Mouse (Mus musculus) hindbrain, embryonic 12.5 days (tissue): ENCODE measurements around the gene Eif6. TPM values are rescaled to one million over a fixed set of nuclear protein-coding genes. Genes with fewer than 3 reads are reported as not detected.

Source experiments
- ATAC-seq: fragments of 200-750 bp; cut with Nextera tagmentation; 2 replicates; pipeline ENCODE4 v1.8.0; 2017; ENCODE audit warnings: moderate TSS enrichment; ENCODE audit not compliant: low FRiP score
- H3K27ac ChIP-seq: fragments of 300-500 bp; sonication (generic); 2 replicates; pipeline ENCODE4 v1.5.1; 2016; ENCODE audit warnings: mild to moderate bottlenecking
- H3K27me3 ChIP-seq: fragments of 300-500 bp; sonication (generic); 2 replicates; pipeline ENCODE4 v1.6.1; 2016; ENCODE audit warnings: mild to moderate bottlenecking
- H3K36me3 ChIP-seq: fragments of 300-500 bp; sonication (generic); 2 replicates; pipeline ENCODE4 v1.6.1; 2016; ENCODE audit warnings: mild to moderate bottlenecking
- H3K4me1 ChIP-seq: fragments of 300-500 bp; sonication (generic); 2 replicates; pipeline ENCODE4 v1.6.1; 2016
- H3K4me2 ChIP-seq: fragments of 300-500 bp; sonication (generic); replicated peaks from 2 replicates; pipeline ENCODE4 v1.6.1; 2016; ENCODE audit warnings: mild to moderate bottlenecking
- H3K4me3 ChIP-seq: fragments of 300-500 bp; sonication (generic); 2 replicates; pipeline ENCODE4 v1.5.1; 2016; ENCODE audit warnings: mild to moderate bottlenecking
- H3K9ac ChIP-seq: fragments of 300-500 bp; sonication (generic); 2 replicates; pipeline ENCODE4 v1.6.1; 2016; ENCODE audit warnings: mild to moderate bottlenecking, moderate library complexity
- H3K9me3 ChIP-seq: fragments of 300-500 bp; sonication (generic); replicated peaks from 2 replicates; pipeline ENCODE4 v1.6.1; 2016; ENCODE audit warnings: mild to moderate bottlenecking
- WGBS: fragments of 180-500 bp; shearing (Covaris S2); methylation state at CpG from one replicate; pipeline ENCODE4 v1.1.7; 2016; 5-methylcytosine and 5-hydroxymethylcytosine counted together
- polyA plus RNA-seq: library from polyadenylated mRNA; unstranded; fragments of >200 nt; fragmentation: Nextera tagmentation; extraction: Ambion mirVana; gene quantifications from 2 replicates; pipeline ENCODE4 v1.2.1, GENCODE M21; 2016

The Eif6 gene
- 151 and 160 TPM in 2 replicates for polyA plus RNA-seq

DNA sequence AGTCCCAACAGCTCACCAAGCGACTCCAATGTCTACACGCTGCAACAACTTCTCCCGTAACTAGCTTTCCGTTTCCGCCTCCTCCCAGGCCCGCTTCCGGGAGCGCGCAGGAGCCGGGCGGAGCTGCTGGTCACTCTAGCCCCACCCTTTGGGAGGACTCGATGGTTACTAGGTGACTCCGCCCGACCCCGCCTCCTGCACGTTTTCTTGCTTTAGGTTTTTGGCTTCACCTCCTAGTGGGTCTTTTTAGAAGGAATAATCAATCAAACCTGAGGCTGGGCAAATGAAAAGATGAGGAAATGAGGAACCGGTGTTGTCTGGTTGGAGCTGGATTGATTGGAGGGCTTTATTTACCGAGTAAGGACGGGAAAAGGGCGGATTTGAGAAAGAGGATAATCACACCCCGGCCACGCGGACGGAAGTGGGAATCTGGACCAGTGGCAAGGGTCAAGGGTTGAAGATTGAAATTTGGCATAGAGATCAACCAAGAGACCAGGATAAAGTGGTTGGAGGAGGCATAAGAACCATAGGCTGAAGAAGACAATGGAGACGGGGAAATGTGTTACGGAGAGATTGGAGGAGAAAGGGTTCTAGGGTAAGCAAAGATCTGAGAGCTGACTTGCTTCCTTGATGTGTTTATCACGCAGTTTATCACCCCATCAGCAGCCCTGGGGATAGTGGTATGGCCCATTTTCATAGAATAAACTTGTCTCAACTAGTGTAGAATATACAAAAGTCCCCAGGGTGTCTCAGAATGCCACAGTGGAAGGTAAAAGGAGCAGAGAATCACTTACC lies at the start of gene Eif6:
Eif6 (minus strand) TSS at position 296 of the 795 bp plus-strand sequence.
- peak; percentile 93 for ATAC-seq
- Histone ChIP-seq H3K36me3 (peaks cover 20% of the 10 kb centered on the region), H3K4me3 (peak within 1 kb of the TSS; percentile 67), H3K4me2 (peak within 1 kb of the TSS; percentile 94), H3K27ac (peak within 1 kb of the TSS; percentile 73), H3K4me1 (peaks cover 19% of the 10 kb centered on the region), H3K9me3 (no peaks in the 10 kb centered on the region), H3K27me3 (no peaks in the 10 kb centered on the region), H3K9ac (peak within 1 kb of the TSS; percentile 76)
- 4% methylated on average over 27 of the region's 27 CpGs for WGBS

DNA sequence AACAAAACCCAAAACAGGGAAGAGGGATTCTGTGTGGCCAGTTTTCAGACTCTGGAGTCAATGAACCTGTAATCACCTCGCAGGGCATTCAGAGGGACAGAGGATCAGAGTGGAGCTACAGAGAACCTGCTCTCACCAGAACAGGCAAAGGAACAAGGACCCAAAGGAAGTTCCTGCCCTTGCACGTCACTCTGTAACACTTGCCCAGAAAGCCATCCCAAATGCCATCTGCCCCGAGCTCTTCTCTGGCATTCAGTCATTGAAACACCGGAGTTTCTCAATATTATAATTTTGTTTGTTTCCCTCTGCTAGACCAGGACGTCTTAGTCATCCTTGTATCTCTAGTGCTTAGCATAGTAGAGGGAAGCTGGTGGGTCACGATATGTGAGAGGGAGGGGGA lies 46.9 kb upstream of the Eif6 start:
- H3K4me3 ChIP-seq, result no peak overlapping the region
- H3K27me3 ChIP-seq, result no peaks in the 10 kb centered on the region
- H3K9ac ChIP-seq, result no peak overlapping the region
- H3K27ac ChIP-seq, result no peak overlapping the region
- no peak for ATAC-seq
- peaks cover 14% of the 10 kb centered on the region for H3K4me1 ChIP-seq
- 89% methylated on average over 6 of the region's 6 CpGs for WGBS
- no peaks in the 10 kb centered on the region for H3K9me3 ChIP-seq
- peaks cover 35% of the 10 kb centered on the region for H3K36me3 ChIP-seq
- H3K4me2 ChIP-seq, result no peak overlapping the region

GRCm38 (mm10) chr2:155872930-155873507 lies 46.3 kb upstream of the Eif6 start:
- Histone ChIP-seq H3K27me3 (no peaks in the 10 kb centered on the region), H3K27ac (peak overlapping the region; percentile 57), H3K9ac (no peak overlapping the region), H3K4me2 (no peak overlapping the region), H3K4me1 (peaks cover 14% of the 10 kb centered on the region), H3K9me3 (no peaks in the 10 kb centered on the region), H3K4me3 (no peak overlapping the region), H3K36me3 (peaks cover 37% of the 10 kb centered on the region)
- 63% methylated on average over 10 of the region's 10 CpGs for WGBS
- no peak for ATAC-seq

GRCm38 (mm10) chr2:155872486-155872885 lies 45.8 kb upstream of the Eif6 start:
- no peak for ATAC-seq
- Histone ChIP-seq H3K27ac (peak overlapping the region; percentile 57), H3K4me2 (no peak overlapping the region), H3K9me3 (no peaks in the 10 kb centered on the region), H3K4me1 (peaks cover 14% of the 10 kb centered on the region), H3K27me3 (no peaks in the 10 kb centered on the region), H3K4me3 (no peak overlapping the region), H3K9ac (no peak overlapping the region), H3K36me3 (peaks cover 36% of the 10 kb centered on the region)
- 64% methylated on average over 8 of the region's 8 CpGs for WGBS

- H3K36me3 ChIP-seq, result peaks cover 15% of the 10 kb centered on the region
- H3K27ac ChIP-seq, result no peak overlapping the region
- H3K4me2 ChIP-seq, result no peak overlapping the region
- no peak overlapping the region for H3K4me3 ChIP-seq
- no peak overlapping the region for H3K9ac ChIP-seq
- 73% methylated on average over 5 of the region's 5 CpGs for WGBS
- ATAC-seq, result no peak
- H3K4me1 ChIP-seq, result peaks cover 14% of the 10 kb centered on the region
- no peaks in the 10 kb centered on the region for H3K27me3 ChIP-seq
- H3K9me3 ChIP-seq, result no peaks in the 10 kb centered on the region
Observed at GRCm38 (mm10) chr2:155869772-155870171, 43.0 kb upstream of the Eif6 start.

DNA sequence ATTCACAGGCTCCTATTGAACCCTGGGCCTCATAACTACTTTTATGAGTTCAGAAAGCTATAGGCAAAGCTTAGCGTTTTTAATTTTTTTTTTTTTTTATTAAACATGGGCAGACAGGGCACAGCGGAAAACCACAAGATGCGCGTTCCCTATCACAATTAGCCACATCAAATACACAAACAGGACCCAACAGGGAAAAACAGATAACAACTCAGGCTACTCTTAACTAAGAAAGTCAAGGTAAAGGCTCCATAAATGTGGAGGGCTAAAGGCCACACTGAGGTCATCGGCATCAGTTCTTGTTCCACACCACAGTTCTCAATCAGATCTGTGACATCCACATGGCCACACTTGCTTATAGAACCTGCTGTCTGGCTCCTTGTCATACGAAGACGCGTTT lies 41.6 kb upstream of the Eif6 start:
- H3K9me3 ChIP-seq, result no peaks in the 10 kb centered on the region
- no peak for ATAC-seq
- H3K4me2 ChIP-seq, result no peak overlapping the region
- no peak overlapping the region for H3K9ac ChIP-seq
- H3K27me3 ChIP-seq, result no peaks in the 10 kb centered on the region
- peaks cover 17% of the 10 kb centered on the region for H3K4me1 ChIP-seq
- WGBS, result 94% methylated on average over 8 of the region's 8 CpGs
- H3K27ac ChIP-seq, result no peak overlapping the region
- peaks cover 10% of the 10 kb centered on the region for H3K36me3 ChIP-seq
- no peak overlapping the region for H3K4me3 ChIP-seq

DNA sequence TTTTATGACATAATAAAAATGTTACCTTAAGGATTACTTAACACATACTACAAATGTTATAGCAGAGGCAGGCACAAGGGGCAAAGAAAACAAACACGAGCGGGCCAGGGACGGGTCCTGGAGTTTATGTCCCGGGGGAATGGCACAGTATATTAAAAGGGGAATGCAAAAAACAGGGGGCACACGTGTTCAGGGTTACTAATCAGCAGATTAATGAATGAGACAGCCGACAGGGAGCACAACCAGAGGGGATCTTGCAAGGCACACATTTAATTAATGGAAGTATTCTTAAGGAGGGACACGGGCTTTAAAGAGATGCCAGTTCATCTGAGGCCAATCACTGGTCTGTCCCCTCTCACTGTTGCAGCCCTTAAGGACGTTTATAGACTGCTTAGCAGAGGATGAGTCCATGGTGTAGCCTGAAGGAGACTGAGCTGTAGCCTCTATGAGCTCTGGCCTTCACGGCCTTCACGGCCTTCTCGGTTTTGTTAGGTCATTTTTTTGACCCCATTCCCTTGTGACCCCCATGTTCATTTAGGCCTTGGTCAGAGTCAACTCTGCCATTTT lies 36.7 kb upstream of the Eif6 start:
- H3K9me3 ChIP-seq, result no peaks in the 10 kb centered on the region
- peak; percentile 82 for ATAC-seq
- 53% methylated on average over 11 of the region's 11 CpGs for WGBS
- H3K4me1 ChIP-seq, result peaks cover 11% of the 10 kb centered on the region
- no peaks in the 10 kb centered on the region for H3K27me3 ChIP-seq
- H3K36me3 ChIP-seq, result 0 out of 2 replicates have a peak, but pooled peaks cover 3% of the 10 kb centered on the region
- H3K27ac ChIP-seq, result peak overlapping the region; percentile 30; the same call in 1 of the 2 replicates
- H3K9ac ChIP-seq, result no peak overlapping the region
- no peak overlapping the region for H3K4me3 ChIP-seq
- peak overlapping the region; percentile 22 for H3K4me2 ChIP-seq

- Histone ChIP-seq H3K27ac (peak overlapping the region; percentile 68), H3K9me3 (no peaks in the 10 kb centered on the region), H3K4me3 (no peak overlapping the region), H3K4me2 (peak overlapping the region; percentile 22), H3K36me3 (peaks cover 1% of the 10 kb centered on the region), H3K9ac (no peak overlapping the region), H3K4me1 (peaks cover 11% of the 10 kb centered on the region), H3K27me3 (no peaks in the 10 kb centered on the region)
- 60% methylated on average over 13 of the region's 13 CpGs for WGBS
- peak; percentile 95 for ATAC-seq
Observed at GRCm38 (mm10) chr2:155862573-155863300, 36.0 kb upstream of the Eif6 start.

GRCm38 (mm10) chr2:155861581-155861980 lies 34.9 kb upstream of the Eif6 start:
- Histone ChIP-seq H3K4me2 (no peak overlapping the region), H3K9ac (no peak overlapping the region), H3K9me3 (no peaks in the 10 kb centered on the region), H3K27ac (no peak overlapping the region), H3K4me1 (peaks cover 11% of the 10 kb centered on the region), H3K4me3 (no peak overlapping the region), H3K27me3 (no peaks in the 10 kb centered on the region), H3K36me3 (peaks cover 6% of the 10 kb centered on the region)
- 94% methylated on average over 6 of the region's 6 CpGs for WGBS
- no peak for ATAC-seq

- Histone ChIP-seq H3K9me3 (no peaks in the 10 kb centered on the region), H3K9ac (no peak overlapping the region), H3K27ac (no peak overlapping the region), H3K4me3 (no peak overlapping the region), H3K4me2 (no peak overlapping the region), H3K4me1 (peaks cover 11% of the 10 kb centered on the region), H3K27me3 (no peaks in the 10 kb centered on the region), H3K36me3 (peaks cover 11% of the 10 kb centered on the region)
- no peak for ATAC-seq
- WGBS, result 81% methylated on average over 7 of the region's 7 CpGs
Observed at GRCm38 (mm10) chr2:155860102-155860501, 33.4 kb upstream of the Eif6 start.

DNA sequence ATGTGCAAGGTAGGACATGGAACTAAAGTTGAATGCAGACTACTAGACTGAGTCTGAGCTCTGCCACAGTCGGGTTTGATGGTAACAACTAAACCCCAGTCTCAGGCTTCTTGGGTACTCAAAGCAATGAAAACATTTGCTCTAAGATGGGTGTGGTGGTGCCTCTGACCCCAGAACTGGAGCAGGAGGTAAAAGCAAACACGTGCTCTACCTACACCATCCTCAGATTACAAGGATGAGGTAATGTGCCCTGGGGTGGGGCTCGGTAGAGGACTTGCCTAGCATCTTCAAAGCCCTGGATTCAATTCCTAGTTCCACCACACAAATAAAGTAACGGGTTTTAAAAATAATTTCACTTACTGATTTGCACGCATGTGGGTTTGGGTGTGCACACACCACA lies 25.8 kb upstream of the Eif6 start:
- Histone ChIP-seq H3K9ac (no peak overlapping the region), H3K27me3 (no peaks in the 10 kb centered on the region), H3K4me2 (no peak overlapping the region), H3K4me3 (no peak overlapping the region), H3K9me3 (no peaks in the 10 kb centered on the region), H3K4me1 (no peaks in the 10 kb centered on the region), H3K36me3 (peaks cover 43% of the 10 kb centered on the region), H3K27ac (no peak overlapping the region)
- ATAC-seq, result no peak
- WGBS, result 91% methylated on average over 5 of the region's 5 CpGs

GRCm38 (mm10) chr2:155850120-155850519 lies 23.4 kb upstream of the Eif6 start:
- H3K36me3 ChIP-seq, result peaks cover 54% of the 10 kb centered on the region
- H3K9me3 ChIP-seq, result no peaks in the 10 kb centered on the region
- no peak overlapping the region for H3K27ac ChIP-seq
- no peak overlapping the region for H3K4me3 ChIP-seq
- H3K4me1 ChIP-seq, result no peaks in the 10 kb centered on the region
- H3K9ac ChIP-seq, result no peak overlapping the region
- H3K4me2 ChIP-seq, result no peak overlapping the region
- H3K27me3 ChIP-seq, result no peaks in the 10 kb centered on the region
- WGBS, result 80% methylated on average over 7 of the region's 7 CpGs
- ATAC-seq, result no peak
